Mouse (Mus musculus) kidney, embryonic 15.5 days (tissue): ENCODE data around the gene Prkacb. TPM values are rescaled to one million over a fixed set of nuclear protein-coding genes. Genes with fewer than 3 reads are reported as not detected.

Source experiments
- ATAC-seq: fragments of 200-750 bp; cut with Nextera tagmentation; replicated peaks from 2 replicates; pipeline ENCODE4 v1.8.0; 2017; ENCODE audit warnings: moderate TSS enrichment; ENCODE audit not compliant: low FRiP score
- H3K27ac ChIP-seq: fragments of 300-500 bp; sonication (generic); 2 replicates; pipeline ENCODE4 v1.5.1; 2015; ENCODE audit warnings: mild to moderate bottlenecking, inconsistent platforms
- H3K27me3 ChIP-seq: fragments of 300-500 bp; sonication (generic); 2 replicates; pipeline ENCODE4 v1.6.1; 2015; ENCODE audit warnings: inconsistent platforms
- H3K36me3 ChIP-seq: fragments of 300-500 bp; sonication (generic); 2 replicates; pipeline ENCODE4 v1.6.1; 2015; ENCODE audit warnings: inconsistent platforms
- H3K4me1 ChIP-seq: fragments of 300-500 bp; sonication (generic); 2 replicates; pipeline ENCODE4 v1.6.1; 2015; ENCODE audit warnings: inconsistent platforms
- H3K4me2 ChIP-seq: fragments of 300-500 bp; sonication (generic); 2 replicates; pipeline ENCODE4 v1.6.1; 2015; ENCODE audit warnings: moderate library complexity, mild to moderate bottlenecking, inconsistent platforms
- H3K4me3 ChIP-seq: fragments of 300-500 bp; sonication (generic); replicated peaks from 2 replicates; pipeline ENCODE4 v1.5.1; 2015; ENCODE audit warnings: mild to moderate bottlenecking, inconsistent platforms
- H3K9ac ChIP-seq: fragments of 300-500 bp; sonication (generic); 2 replicates; pipeline ENCODE4 v1.6.1; 2015; ENCODE audit warnings: mild to moderate bottlenecking, inconsistent platforms
- H3K9me3 ChIP-seq: fragments of 300-500 bp; sonication (generic); replicated peaks from 2 replicates; pipeline ENCODE4 v1.6.1; 2016; ENCODE audit warnings: inconsistent platforms
- WGBS: fragments of 180-500 bp; shearing (Covaris S2); methylation state at CpG from one replicate; pipeline ENCODE4 v1.1.7; 2015; ENCODE audit warnings: mixed read lengths; 5-methylcytosine and 5-hydroxymethylcytosine counted together
- polyA plus RNA-seq: library from polyadenylated mRNA; unstranded; fragments of >200 nt; fragmentation: Nextera tagmentation; extraction: Ambion mirVana; gene quantifications from 2 replicates; pipeline ENCODE4 v1.2.1, GENCODE M21; 2015

The Prkacb gene
- polyA plus RNA-seq, 1 experiment from 2014 or later, result 62.5 TPM

DNA sequence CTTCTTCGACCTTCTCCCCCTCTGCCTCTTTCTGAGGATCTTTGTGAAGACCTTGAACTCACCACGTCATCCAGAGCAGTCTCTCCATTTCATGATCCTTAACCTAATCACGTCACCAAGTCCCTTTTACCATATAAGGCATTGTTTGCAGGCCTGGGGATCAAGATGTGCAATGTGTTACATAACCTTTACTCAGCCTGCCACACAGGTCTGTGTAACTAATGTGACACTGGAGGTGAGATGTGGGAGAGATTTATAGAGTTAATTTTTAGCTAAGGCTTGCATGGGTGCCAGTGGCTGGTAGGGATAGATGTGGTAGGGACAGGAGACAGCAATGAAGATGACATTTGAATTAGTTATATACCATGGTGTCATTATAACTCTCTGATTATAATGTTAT is 104.4 kb downstream of the Prkacb start:
- no peak overlapping the region for H3K4me3 ChIP-seq
- H3K9ac ChIP-seq, result no peak overlapping the region
- H3K4me2 ChIP-seq, result no peak overlapping the region
- 69% methylated on average over 3 of the region's 3 CpGs for WGBS
- no peaks in the 10 kb centered on the region for H3K27me3 ChIP-seq
- H3K36me3 ChIP-seq, result no peaks in the 10 kb centered on the region
- H3K9me3 ChIP-seq, result no peaks in the 10 kb centered on the region
- no peaks in the 10 kb centered on the region for H3K4me1 ChIP-seq
- ATAC-seq, result no peak
- H3K27ac ChIP-seq, result no peak overlapping the region

DNA sequence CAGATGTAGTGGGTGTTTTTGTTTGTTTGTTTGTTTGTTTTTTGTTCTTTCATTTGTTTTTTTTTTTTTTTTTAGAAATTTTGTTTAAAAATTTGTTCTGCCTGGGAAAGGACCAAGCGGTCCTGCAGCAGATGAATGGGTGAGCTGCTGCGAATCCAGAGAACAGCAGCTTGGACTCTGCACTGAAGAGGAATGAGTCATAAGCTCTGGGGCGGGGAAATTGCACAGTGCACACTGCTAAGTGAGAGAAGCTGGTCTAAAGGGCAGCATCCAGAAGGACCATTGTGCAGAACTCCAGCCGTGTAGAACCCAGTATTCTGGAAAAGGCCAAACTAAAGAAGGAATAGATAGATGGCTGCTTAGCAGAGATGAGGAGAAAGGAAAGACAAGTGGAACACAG is 108.7 kb downstream of the Prkacb start:
- no peak overlapping the region for H3K4me3 ChIP-seq
- H3K36me3 ChIP-seq, result no peaks in the 10 kb centered on the region
- WGBS, result 91% methylated on average over 4 of the region's 4 CpGs
- no peak overlapping the region for H3K9ac ChIP-seq
- H3K4me2 ChIP-seq, result no peak overlapping the region
- ATAC-seq, result no peak
- H3K27me3 ChIP-seq, result no peaks in the 10 kb centered on the region
- H3K27ac ChIP-seq, result no peak overlapping the region
- H3K4me1 ChIP-seq, result no peaks in the 10 kb centered on the region
- no peaks in the 10 kb centered on the region for H3K9me3 ChIP-seq

DNA sequence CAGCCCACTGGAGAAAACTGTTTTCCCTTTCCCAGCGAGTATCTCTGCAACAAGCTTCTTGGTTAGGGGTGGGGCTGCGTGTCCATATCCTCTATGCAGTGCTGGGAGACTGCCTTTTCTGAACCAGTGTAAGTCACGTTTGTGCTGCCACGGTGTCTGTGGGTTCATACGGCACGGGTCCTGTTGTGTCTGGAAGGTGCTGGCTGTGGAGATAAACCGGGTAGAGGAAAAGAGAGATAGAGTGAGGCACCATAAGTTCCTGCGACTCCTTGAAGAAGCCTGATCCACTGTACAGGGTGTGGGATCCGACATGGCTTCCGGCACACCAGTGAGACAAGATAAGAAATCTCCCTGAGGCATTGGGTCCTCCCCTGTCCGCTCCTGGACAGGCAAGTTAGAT is 112.7 kb downstream of the Prkacb start:
- Histone ChIP-seq H3K27ac (no peak overlapping the region), H3K4me2 (no peak overlapping the region), H3K9me3 (no peaks in the 10 kb centered on the region), H3K9ac (no peak overlapping the region), H3K4me3 (no peak overlapping the region), H3K27me3 (no peaks in the 10 kb centered on the region), H3K4me1 (no peaks in the 10 kb centered on the region), H3K36me3 (no peaks in the 10 kb centered on the region)
- ATAC-seq, result no peak; the same call in 1 of the 2 replicates
- WGBS, result 77% methylated on average over 11 of the region's 11 CpGs

DNA sequence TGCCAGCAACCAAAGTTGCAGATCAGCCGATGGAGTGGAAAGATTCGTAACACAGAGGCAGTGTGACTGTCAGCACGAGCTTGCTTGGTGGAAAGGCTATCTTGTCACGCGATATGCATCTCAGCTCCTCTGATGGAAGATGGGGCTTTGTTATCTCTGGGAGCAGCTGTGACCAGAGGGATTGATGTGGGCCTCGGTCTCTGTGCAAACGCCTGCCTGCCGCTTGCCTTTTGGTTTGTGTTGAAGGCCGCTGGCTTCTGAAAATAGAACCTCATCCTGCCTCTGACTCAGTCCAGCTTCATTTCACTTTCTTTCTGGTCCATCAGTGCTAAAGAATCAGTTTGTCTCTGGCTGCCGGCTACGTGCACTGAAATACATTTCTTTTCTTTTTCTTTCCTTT is 113.8 kb downstream of the Prkacb start:
- Histone ChIP-seq H3K4me3 (no peak overlapping the region), H3K9ac (no peak overlapping the region), H3K27ac (no peak overlapping the region), H3K9me3 (no peaks in the 10 kb centered on the region), H3K4me2 (no peak overlapping the region), H3K4me1 (no peaks in the 10 kb centered on the region), H3K27me3 (no peaks in the 10 kb centered on the region), H3K36me3 (no peaks in the 10 kb centered on the region)
- no peak for ATAC-seq
- 43% methylated on average over 11 of the region's 11 CpGs for WGBS

DNA sequence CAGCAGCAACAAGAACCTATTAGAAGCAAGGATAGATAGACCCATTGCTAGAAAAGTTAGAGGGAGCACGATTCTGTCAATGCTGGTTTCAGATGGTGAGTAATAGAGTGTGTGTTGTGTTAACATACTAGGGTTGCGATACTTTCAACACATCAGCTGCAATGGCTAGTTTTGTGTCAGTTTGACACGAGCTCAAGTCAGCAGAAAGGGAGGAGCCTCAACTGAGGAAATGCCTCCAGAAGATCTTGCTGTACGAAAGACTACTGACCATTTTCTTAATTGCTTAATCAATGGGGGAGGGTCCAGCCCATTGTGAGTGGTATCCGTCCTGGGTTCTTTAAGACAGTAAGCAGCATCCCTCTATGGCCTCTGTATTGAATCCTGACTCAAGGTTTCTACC is 120.2 kb downstream of the Prkacb start:
- no peak for ATAC-seq
- no peaks in the 10 kb centered on the region for H3K27me3 ChIP-seq
- no peaks in the 10 kb centered on the region for H3K9me3 ChIP-seq
- WGBS, result 86% methylated on average over 5 of the region's 5 CpGs
- H3K36me3 ChIP-seq, result no peaks in the 10 kb centered on the region
- H3K4me2 ChIP-seq, result no peak overlapping the region
- H3K9ac ChIP-seq, result no peak overlapping the region
- no peaks in the 10 kb centered on the region for H3K4me1 ChIP-seq
- H3K27ac ChIP-seq, result no peak overlapping the region
- no peak overlapping the region for H3K4me3 ChIP-seq

DNA sequence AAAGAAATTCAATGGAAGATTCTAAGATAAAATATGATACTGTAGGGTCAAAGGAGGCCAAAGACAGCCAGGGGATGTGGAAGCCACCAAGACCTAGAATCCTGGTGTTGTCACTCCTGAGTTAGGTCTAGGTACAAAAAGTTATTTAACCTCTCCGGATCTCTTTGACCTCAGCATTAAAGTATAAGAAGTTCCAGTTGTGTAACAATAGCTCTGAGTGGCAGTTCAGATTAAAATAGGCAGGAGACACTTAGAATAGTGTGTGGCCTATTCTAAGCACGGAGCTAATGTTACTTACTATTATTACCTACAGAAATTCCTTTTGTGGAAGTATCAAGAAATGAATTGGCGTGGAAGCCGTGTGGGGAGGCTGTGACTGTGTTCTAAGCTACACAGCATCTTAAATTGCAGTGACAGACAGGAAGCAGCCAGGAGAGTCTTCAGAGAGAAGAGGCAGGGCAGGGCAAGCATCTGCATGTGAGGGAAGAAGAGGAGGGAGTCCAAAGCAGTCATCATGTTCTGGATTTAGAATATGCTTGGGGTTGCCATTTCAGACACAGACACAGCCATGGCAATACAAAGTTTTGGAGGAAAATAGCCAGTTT is 125.6 kb downstream of the Prkacb start:
- H3K4me3 ChIP-seq, result no peak overlapping the region
- ATAC-seq, result no peak

DNA sequence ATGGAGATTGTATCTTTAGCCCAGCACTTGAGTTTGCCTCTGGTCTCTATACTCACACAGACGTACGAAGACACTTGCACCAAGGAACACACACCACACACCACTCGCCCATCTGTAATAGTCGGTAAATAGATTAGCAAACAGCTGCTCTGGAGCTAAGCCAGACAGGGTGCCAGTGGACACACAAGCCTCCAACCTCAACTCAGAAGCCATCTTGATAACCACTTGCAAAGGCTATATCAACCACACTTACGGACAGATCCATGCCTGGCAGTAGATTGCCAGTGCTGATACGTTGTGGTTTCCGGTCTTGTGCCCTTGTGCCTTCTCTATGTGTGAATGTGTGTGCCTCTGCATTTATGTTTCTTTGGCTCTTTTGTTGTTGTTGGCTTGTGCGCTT is 126.4 kb downstream of the Prkacb start:
- no peak for ATAC-seq
- 0 out of 2 replicates have a peak, but pooled peaks cover 5% of the 10 kb centered on the region for H3K27me3 ChIP-seq
- no peak overlapping the region for H3K4me2 ChIP-seq
- H3K36me3 ChIP-seq, result no peaks in the 10 kb centered on the region
- no peak overlapping the region for H3K9ac ChIP-seq
- H3K9me3 ChIP-seq, result no peaks in the 10 kb centered on the region
- WGBS, result 87% methylated on average over 8 of the region's 8 CpGs
- H3K27ac ChIP-seq, result no peak overlapping the region
- no peak overlapping the region for H3K4me3 ChIP-seq
- H3K4me1 ChIP-seq, result peaks cover 18% of the 10 kb centered on the region

More for the DNA sequence above, 125.6 kb downstream of the Prkacb start:
- Histone ChIP-seq H3K36me3 (no peaks in the 10 kb centered on the region), H3K4me1 (peaks cover 13% of the 10 kb centered on the region), H3K9ac (no peak overlapping the region), H3K4me2 (no peak overlapping the region), H3K9me3 (no peaks in the 10 kb centered on the region), H3K27ac (no peak overlapping the region), H3K27me3 (0 out of 2 replicates have a peak, but pooled peaks cover 5% of the 10 kb centered on the region)
- WGBS, result 75% methylated on average over 4 of the region's 4 CpGs

DNA sequence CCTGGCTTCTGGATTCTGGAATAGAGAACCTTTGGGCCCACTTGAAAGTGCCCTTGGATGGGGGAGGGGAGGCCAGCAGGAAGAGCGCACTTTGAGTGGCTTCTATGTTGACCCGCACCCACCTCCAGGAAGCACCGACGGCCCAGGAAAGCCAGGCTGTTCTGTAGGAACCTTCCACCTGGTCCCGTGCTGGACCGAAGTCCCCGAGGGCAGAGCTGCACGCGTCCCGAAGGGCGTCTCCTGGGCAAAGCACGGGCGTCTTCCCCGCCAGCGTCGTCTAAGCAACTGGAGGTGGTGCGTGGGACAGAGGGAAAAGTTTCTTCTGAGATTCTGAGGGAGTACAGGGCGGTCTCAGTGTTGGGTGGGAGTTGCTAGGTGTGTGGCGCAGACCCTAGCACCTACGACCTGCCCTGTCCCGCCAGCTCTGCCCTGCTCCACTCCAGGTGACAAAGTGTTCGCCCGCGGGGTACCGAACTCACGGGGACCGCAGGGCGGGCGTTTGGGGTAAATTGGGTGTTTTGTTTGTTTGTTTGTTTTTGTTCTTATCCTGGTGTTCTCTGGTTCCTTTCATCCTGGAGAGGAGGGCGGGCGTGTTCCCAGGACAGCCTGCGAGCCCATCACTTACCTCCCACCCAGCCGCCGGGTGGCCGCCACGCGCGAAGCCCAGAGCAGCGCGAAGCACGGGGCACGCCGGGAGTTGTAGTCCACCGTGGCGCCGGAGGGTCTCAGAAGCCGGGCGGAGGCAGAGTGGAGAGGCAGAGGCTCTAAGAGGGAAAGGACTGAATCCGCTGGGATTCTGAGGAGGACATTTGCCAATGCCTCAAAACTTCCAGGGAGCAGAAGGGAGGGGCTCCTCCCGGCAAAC is 127.7 kb downstream of the Prkacb start, which contains the start of gene Samd13:
Gene Samd13, minus strand, starts transcription at position 782 of the 865 bp plus-strand sequence.
- H3K4me2 ChIP-seq, result peak within 1 kb of the TSS; percentile 95
- no peaks in the 10 kb centered on the region for H3K9me3 ChIP-seq
- H3K9ac ChIP-seq, result peak within 1 kb of the TSS; percentile 59
- WGBS, result 2% methylated on average over 50 of the region's 50 CpGs
- ATAC-seq, result peak; percentile 93
- H3K27ac ChIP-seq, result 0 out of 2 replicates have a peak within 1 kb of the TSS, but pooled peaks have one; percentile 6
- peaks cover 18% of the 10 kb centered on the region for H3K4me1 ChIP-seq
- H3K36me3 ChIP-seq, result no peaks in the 10 kb centered on the region
- H3K27me3 ChIP-seq, result 0 out of 2 replicates have a peak, but pooled peaks cover 5% of the 10 kb centered on the region
- peak within 1 kb of the TSS; percentile 59 for H3K4me3 ChIP-seq

DNA sequence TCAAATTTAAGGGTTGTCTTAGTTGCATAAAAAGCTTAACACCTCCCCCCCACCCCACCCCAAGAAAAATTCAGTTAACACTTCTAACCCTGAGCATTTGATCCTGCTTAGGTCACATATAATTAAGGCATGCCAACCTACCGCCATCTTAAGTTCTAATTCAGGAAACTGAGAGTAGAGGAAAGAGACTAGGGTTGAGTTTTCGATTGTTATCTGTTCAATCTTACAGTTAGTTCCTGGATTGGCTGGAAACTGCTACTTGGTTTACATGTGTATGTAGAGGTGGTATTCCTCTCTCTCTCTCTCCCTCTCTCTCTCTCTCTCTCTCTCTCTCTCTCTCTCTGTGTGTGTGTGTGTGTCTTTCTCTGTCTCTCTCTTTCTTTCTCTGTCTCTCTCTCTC is 129.7 kb downstream of the Prkacb start:
- H3K36me3 ChIP-seq, result no peaks in the 10 kb centered on the region
- no peak overlapping the region for H3K27ac ChIP-seq
- ATAC-seq, result no peak
- H3K4me2 ChIP-seq, result 0 out of 2 replicates have a peak overlapping the region, but pooled peaks have one; percentile 52
- no peaks in the 10 kb centered on the region for H3K9me3 ChIP-seq
- 0 out of 2 replicates have a peak, but pooled peaks cover 5% of the 10 kb centered on the region for H3K27me3 ChIP-seq
- H3K9ac ChIP-seq, result no peak overlapping the region
- no peak overlapping the region for H3K4me3 ChIP-seq
- WGBS, result 65% methylated on average over 2 of the region's 2 CpGs
- H3K4me1 ChIP-seq, result peaks cover 18% of the 10 kb centered on the region

DNA sequence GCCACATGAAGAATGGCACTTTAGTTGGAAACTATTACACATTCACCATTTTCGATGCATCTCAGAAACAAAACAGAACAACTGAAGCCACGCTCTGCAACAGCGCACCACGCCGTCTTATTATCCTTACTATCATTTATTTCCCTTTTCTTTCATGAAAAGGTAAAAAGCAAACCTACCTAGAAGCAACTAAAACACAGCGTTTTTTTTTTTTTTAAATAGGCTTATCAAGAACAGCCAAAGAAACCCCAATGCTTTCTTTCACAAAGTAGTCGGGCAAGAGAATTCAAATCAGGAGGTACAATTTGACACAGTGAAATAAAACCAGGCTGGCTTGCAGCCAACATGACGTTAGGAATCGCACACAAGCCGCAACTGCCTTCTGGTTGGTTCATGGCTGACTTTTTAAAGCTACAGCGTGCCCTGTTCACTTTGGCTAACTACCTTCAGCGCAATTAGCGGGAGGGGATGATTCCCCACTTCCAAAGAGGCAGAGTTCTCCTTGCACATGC is 130.6 kb downstream of the Prkacb start:
- no peak overlapping the region for H3K9ac ChIP-seq
- no peaks in the 10 kb centered on the region for H3K36me3 ChIP-seq
- WGBS, result 39% methylated on average over 13 of the region's 13 CpGs
- H3K4me2 ChIP-seq, result peak overlapping the region; percentile 52
- no peak for ATAC-seq
- H3K4me3 ChIP-seq, result peak overlapping the region; percentile 15
- peaks cover 18% of the 10 kb centered on the region for H3K4me1 ChIP-seq
- H3K9me3 ChIP-seq, result no peaks in the 10 kb centered on the region
- H3K27me3 ChIP-seq, result 0 out of 2 replicates have a peak, but pooled peaks cover 5% of the 10 kb centered on the region
- no peak overlapping the region for H3K27ac ChIP-seq

DNA sequence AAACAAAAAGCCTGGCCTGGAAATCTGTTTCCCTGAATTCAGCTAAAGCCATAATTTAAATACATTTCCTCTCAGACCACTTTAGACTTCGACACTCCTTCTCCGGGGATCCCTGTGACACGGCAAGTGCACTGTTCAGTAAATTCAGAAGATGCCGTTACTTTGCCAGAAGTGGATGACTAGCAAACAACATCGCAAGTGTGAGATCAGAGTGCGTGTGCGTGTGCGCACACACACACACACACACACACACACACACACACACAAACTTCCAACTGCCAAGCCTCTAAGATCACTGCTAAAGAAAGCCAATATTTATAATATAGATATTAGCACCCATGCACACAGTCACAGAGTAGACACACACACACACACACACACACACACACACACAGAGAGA is 131.1 kb downstream of the Prkacb start:
- no peak overlapping the region for H3K27ac ChIP-seq
- peak overlapping the region; percentile 52 for H3K4me2 ChIP-seq
- H3K9me3 ChIP-seq, result no peaks in the 10 kb centered on the region
- peaks cover 18% of the 10 kb centered on the region for H3K4me1 ChIP-seq
- no peaks in the 10 kb centered on the region for H3K36me3 ChIP-seq
- 67% methylated on average over 8 of the region's 8 CpGs for WGBS
- ATAC-seq, result no peak
- no peak overlapping the region; the same call in 1 of the 2 replicates for H3K4me3 ChIP-seq
- no peak overlapping the region for H3K9ac ChIP-seq
- H3K27me3 ChIP-seq, result 0 out of 2 replicates have a peak, but pooled peaks cover 5% of the 10 kb centered on the region

DNA sequence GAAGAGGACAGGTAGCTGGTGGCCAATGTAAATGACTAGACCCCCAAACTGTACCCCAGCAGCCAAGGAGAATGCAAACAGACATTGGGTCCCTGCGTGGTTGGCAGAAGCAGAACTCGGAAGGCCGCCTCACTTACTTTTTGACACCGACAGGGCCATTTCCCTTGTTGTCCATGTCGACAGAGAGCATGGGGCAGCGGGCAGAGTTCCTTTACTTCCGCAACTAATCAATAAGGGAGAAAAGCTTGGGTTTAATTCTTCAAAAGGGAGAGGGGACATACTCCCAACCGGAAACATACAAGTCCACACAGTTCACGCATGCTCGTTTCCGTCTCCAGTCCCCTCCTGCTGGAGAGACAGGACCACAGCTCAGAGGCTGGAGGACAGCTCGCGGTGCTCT is 132.2 kb downstream of the Prkacb start:
- Histone ChIP-seq H3K4me3 (no peak overlapping the region), H3K9me3 (no peaks in the 10 kb centered on the region), H3K9ac (no peak overlapping the region), H3K36me3 (no peaks in the 10 kb centered on the region), H3K4me1 (peaks cover 17% of the 10 kb centered on the region), H3K27me3 (0 out of 2 replicates have a peak, but pooled peaks cover 5% of the 10 kb centered on the region), H3K4me2 (no peak overlapping the region), H3K27ac (no peak overlapping the region)
- 88% methylated on average over 13 of the region's 13 CpGs for WGBS
- no peak for ATAC-seq
